Mouse (Mus musculus): ENCODE results near the gene Spag5. TPM values are rescaled to one million over a fixed set of nuclear protein-coding genes. Genes with fewer than 3 reads are reported as not detected.

The Spag5 gene
- total RNA-seq, 2 experiments from 2014 or later = 14.6 to 16.1 TPM

DNA sequence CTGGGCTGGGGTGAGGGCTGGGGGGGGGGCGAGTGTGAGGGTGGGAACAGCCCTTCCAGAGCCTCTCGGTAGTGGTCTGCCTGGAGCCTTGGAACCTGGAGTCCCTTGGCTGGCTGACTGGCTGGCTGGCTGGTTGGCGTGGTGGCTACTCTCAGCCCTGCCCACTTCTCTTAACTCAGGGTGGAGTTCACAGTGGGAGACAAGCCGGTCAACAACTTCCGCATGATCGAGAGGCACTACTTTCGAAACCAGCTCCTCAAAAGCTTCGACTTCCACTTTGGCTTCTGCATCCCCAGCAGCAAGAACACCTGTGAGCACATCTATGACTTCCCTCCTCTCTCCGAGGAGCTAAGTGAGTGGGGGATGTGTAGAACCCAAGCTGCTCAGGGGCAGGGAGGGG is 46.6 kb downstream of the Spag5 start:
- no peak for DNase-seq (ENCODE audit: low spot score in 2 of 2)

DNA sequence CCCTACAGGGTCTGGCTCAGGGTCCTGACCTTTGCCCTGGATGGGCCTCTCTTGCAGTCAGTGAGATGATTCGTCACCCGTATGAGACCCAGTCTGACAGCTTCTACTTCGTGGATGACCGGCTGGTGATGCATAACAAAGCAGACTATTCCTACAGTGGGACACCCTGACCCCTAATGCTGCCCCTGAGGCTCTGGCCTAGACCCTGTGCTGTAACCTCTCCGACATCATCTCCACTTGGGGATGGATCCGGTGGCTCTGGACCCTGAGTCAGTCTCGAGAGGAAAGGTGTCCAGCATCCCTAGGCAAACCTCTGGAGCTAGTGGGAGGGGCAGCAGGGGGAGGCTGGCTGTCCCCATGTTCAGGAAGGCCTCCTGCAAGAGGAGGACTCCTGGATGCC is 47.1 kb downstream of the Spag5 start:
- DNase-seq (ENCODE audit: low spot score in 2 of 2) = no peak

DNA sequence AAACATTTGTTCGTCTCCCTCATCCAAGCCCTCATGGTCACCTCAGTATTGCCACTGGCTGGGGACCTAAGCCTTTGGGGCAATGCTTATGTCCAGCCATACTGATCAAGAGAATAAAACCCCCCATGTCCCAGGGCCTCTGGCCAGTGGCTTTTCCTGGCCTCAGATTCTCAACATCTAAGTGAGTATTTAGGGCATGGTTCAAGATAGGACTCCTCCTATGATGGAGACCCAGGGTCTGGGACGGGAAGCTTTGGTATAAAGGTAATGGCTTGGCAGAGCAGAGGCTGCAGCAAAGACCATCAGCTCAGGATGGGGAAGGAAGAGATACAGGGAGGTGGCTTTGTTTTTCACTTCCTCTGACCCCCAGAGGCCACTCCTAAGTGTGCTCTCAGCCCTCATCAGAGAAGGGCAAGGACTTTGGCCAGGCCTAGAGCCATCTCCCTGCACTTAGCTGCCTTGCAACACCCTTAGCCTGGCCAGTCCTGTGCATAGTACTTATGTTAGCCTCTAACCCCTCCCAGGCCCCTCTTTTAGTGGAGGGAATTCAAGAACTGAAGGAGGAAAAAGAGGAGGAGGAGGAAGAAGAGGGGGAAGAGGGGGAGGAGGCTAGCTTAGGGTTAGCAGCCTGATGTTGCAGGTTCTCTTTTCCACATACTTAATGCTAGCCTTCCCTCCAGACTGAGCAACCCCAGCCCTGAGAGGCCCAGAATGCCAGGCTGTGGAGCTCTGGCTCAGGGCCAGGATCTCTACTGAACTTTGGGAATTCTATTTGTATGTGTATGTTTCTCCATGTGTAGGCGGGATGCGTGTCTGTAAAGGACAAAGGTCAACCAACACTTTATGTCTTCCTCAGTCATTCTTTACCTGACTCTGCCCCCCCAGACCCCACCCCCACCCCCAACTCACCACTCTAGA is 48.4 kb downstream of the Spag5 start:
- DNase-seq (ENCODE audit: low spot score in 2 of 2) = no peak

DNA sequence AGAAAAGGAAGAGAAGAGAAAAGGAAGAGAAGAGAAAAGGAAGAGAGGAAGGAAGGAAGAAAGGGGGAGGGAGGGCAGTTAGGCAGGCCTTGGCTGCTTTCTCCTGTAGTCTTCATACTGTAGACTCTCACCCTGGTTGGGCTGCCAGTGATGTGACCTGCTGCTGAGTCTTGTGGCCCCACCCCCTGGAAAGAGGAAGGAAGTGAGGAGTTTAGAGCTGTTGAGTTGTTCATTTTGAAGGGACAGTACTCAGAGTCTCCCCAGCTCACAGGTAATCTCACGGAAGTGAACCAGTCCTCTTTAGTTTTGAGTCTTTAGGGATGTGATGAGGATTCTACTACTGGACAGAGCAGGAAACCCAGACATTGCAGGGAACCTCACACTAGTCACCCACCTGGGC is 51.8 kb downstream of the Spag5 start:
- no peak for DNase-seq (ENCODE audit: low spot score in 2 of 2)

DNA sequence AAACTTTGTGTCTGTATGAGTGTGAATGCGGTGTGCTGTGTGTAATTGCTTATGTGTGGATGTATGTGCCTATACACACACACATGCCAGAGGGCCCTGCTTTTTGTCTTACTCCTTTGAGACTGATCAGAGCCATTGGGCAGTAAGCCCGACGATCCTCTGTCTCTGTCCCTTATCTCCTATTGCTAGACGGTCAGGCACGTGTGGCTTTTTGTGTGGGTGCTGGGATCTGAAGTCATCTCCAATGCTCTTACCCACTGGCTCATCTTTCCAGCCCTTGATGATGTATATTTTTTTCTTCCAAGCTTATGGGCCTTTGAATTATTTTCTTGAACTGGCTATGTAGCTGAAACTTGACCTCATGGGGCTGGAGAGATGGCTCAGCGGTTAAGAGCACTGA is 53.6 kb downstream of the Spag5 start:
- DNase-seq (ENCODE audit: low spot score in 2 of 2) = no peak

DNA sequence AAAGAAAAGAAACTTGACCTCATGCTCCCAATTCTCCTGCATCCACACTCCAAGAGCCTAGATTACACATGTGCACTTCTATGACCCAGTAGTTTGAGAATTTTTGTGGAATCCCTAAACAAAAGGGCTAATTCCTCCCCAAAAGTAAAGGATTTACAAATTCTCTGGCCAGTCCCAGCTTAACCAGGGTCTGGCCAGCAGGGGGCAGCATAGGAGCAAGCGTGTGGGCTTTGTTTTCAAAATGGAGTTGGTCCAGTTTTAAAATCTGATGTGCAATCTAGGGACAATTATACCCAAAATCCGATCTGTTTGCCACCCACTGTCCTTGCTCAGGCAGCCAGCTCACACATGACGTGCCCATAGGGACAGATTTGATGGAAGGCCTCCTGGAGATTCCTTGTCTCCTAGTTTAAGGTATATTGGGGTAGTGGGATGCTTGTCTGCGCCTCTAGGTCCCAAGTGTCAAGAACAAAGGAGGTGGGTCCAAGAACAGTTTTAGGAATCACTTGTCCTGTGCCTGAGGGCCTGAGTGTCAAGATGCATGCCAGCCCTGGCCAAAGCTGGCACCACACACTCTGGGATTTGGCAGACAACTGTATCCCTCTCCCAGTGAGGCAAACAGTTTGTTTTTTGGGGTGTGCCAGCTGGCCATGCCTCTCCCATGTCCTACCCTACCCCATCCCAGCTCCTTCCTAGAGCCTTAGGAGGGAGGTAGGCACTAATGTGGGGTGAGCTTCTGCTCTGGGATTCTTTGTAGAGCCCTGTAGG is 54.3 kb downstream of the Spag5 start:
- DNase-seq (ENCODE audit: low spot score in 2 of 2) = peak in 1 of 2 experiments; percentile 67

DNA sequence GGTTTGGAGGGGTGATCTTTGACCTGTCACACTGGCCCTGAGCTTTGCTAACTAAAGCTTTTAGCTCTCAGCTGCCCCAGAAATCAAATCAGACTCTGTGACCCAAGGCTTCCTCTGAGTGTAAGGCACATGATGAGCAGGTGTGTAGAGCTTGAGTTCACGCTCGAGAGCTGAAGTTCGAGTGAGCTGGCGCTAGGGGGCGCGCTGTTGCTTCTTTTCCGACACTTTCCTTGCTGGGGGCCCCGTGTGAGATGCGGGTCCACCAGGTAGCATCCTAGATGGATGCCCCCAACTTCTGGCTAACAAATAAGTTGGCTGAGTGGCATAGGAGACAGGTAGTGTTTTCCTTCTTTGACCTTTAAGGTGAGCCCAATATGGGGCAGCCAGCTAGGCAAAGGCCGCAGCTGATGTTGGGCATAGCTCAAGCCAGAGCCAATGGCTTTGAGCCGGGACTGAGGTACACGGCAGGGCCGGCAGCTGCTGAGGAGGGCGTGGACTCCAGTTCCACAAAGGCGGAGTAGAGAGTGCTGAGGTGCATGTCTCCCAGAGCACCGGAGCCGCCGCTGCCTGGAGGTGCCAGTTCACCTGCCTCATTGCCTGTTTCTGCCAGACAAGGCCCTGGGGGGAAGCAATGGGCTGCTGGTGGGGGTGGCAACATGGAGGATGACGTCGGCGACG is 57.1 kb downstream of the Spag5 start:
- DNase-seq (ENCODE audit: low spot score in 2 of 2) = no peak

DNA sequence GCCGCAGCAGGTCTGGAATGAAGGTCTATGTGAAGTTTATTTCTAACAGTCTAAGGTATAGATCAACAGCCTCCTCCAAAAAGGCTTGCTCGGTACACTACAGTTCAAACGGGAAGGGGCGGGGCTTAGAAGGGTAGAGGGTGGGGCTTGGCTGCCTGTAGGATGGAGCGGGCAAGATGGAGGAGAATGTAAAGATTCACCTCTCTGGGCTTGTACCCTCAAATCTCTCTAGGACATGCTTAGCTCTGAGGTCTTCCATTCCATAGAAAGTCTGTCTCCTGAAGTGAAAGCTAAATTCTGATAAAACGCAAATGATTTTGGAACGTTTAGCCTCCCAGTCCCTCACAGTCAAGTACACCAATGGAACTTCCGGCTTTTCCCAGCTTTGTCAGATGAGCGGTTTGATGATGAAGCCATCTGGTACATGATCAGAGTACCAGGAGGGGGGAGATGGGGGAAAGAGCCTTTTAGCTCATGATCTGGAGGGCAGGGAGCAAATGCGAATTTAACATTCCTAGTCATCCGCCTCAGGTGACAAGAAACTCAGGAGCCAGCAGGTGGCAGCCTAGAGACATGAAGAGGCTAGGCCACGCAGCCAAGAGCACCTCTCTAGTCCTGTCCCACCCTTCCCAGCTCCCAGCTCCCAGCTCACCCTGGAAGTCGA is 58.9 kb downstream of the Spag5 start:
- peak in 1 of 2 experiments; percentile 75 for DNase-seq (ENCODE audit: low spot score in 2 of 2)

DNA sequence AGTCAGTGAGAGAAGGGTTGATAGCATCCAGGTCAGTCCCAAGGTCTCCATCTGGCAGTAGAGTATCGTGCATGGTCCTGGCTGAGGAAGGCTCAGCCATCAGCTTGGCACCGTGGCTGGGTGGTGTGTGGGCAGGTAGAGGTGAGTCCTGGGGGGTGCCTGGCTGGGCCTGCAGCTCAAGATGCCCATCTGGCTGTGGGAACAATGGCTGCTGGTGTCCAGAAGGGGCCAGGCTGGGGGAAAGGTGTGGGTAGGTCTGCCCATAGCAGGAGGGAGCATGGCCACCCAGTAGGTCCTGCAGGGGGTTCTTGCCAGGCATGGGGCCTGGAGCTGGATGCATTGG is 59.4 kb downstream of the Spag5 start:
- DNase-seq (ENCODE audit: low spot score in 2 of 2) = no peak

DNA sequence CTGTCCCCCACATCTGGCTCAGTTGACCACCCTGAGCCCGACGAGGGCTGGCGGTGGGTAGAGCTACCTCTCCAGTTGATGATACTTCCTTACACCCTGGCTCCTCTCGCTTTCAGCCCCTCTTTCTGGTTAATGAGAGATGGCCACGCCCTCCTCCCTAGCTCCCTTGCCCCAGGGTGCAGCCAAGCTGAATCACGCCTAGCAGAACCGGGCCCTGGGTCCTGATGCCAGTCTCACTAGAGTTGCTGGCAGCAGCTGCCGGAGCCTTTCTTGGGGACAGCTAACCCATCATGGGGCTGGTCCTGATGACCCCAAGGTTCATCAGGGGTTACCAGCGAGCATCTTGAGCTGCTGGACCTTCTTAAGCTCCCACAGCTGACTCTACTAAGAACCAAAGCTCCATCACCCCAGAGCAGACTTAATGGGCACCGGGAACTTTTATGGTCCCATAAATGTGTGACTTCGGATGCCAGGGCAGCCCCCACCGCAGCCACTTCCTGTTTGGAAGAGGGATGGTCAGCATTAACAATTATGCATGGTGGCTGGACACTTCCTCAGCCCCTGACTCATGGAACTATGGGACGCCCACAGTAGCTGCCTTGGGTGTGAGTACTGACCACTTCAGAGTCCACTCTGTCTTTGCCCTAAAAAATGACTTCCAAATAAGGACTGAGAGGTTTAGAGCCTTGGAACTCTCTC is 62.1 kb downstream of the Spag5 start:
- DNase-seq (ENCODE audit: low spot score in 2 of 2) = no peak

DNA sequence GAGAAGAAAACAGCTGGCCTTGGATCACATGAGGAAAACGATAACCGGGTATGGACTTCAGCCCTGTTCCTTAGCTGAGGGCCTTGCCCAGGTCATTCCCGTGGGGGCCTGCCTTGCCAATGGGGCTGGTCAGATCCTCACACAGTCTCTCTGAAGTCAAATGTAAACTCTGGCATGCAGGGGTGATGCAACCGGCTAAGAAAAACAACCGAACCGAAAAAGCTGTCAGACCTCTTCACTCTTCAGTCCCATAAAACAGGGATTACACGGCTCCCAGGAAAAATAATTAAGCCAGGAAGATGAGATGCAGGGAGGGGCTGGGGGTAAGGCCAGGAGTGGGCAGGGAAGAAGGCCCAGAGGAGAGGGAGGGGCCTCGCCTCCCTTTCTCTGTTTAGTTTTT is 62.8 kb downstream of the Spag5 start:
- DNase-seq (ENCODE audit: low spot score in 2 of 2) = no peak

DNA sequence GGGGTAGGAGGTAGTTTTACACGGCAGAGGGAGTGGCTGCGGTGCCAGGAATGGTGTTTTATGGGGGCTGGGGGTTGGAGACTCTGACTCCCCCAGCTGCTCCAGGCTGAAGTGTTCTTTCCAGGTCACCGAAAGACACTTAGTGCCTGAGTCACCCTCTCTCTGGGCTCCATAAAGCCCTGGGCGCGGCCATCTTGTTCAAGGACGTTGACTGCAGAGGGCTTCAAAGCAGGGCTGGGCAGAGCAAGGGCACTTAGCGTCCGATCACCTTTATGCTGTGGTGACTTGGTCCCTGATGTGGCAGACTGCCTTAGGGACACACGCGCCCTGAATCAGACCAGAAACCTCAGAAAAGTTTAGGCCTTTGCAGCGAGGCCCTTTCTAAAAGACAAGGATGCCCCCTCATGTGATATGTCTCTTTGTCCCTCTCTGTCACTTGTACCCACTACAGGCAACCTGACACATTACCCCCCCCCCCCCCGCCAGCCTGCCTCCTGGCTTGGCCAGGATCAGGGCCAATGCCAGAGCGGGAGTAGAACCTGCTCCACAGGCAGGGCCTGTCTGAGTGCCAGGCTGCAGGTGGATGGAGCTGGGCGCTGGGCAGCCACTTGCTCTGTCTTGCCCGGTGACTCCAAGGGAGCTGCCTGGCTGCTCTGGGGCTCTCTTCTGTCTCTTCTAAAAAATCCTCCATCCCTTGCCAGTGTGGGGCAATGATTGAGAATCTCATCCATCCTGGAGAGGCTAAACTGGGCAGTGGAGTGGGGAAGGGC is 66.3 kb downstream of the Spag5 start:
- DNase-seq (ENCODE audit: low spot score in 2 of 2) = no peak

DNA sequence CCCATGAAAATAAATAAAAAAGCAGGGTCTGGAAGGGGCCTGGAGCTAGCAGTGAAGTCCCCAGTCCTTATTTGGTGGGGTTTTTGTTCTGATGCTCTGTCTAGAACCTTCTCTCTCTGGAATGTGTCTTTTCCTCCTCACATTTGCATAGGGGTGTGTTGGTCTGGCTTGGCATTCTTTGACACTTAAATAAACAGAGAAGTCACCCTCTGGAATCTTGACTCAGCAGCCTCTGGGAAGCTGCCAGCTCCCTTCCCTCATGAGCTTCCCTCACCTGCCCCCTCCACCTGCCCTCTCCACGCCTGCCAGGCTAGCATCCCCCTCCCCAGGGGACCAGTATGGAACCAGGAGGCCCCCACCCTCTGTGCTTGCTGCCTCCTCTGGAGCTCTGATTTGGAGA is 69.1 kb downstream of the Spag5 start:
- DNase-seq (ENCODE audit: low spot score in 2 of 2) = no peak

DNA sequence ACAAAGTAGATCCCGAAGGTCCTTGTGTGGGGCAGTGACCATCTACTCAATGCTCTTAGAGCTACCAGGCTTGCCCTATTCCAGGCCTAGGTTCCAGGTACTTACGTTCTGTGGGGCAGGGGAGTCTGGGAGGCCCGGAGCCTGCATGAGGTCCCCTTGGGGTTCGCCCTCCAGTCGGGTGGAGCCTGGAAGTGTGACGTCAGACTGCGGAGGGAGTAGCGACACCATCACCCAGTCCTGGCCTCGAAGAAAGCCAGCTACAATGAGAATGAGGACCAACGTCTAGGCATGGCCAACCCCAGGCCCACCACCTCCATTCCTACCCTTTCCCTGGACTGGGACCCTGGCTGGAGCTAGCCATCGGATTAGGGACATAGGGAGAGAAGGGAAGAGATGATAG is 70.4 kb downstream of the Spag5 start:
- no peak for DNase-seq (ENCODE audit: low spot score in 2 of 2)

Other genes starting within 250 kb of the Spag5 start
- gene Eral1, start 221.1 kb upstream of the Spag5 start, total RNA-seq (2021) = 10 to 100 TPM; 20.9 to 21.4 TPM
- gene Fam222b, start 206.9 kb upstream of the Spag5 start, total RNA-seq (2021) = 10 to 100 TPM; 10.4 to 11.6 TPM
- gene Traf4, start 135.9 kb upstream of the Spag5 start, total RNA-seq (2021) = 10 to 100 TPM; 36.5 to 41.4 TPM
- gene Nek8, start 124.9 kb upstream of the Spag5 start, total RNA-seq (2021) = 1 to 10 TPM; 6.6 to 7.5 TPM
- 10 to 100 TPM; 12.6 to 16.0 TPM for gene Tlcd1, start 124.8 kb upstream of the Spag5 start, total RNA-seq (2021)
- gene Rpl23a, start 117.9 kb upstream of the Spag5 start, total RNA-seq (2021) = 1,000 to 10,000 TPM; 1,488 to 1,617 TPM
- 10 to 100 TPM; 43.9 to 45.7 TPM for gene Rab34, start 113.1 kb upstream of the Spag5 start, total RNA-seq (2021)
- 1 to 10 TPM; 1.9 to 2.4 TPM for gene Proca1, start 108.1 kb upstream of the Spag5 start, total RNA-seq (2021)
- gene Sdf2, start 55.8 kb upstream of the Spag5 start, total RNA-seq (2021) = 10 to 100 TPM; 59.4 to 64.3 TPM
- 10 to 100 TPM; 45.1 to 49.0 TPM for gene Supt6, start 55.5 kb upstream of the Spag5 start, total RNA-seq (2021)
- gene 2610507B11Rik, start 39.8 kb upstream of the Spag5 start, total RNA-seq (2021) = 100 to 1,000 TPM; 104 to 108 TPM
- 1 to 10 TPM in 1 of 2 experiments, under 1 TPM in 1; 0.47 to 1.3 TPM for gene BC030499, start 10.7 kb upstream of the Spag5 start, total RNA-seq (2021)
- 1 to 10 TPM; 1.4 to 2.2 TPM for gene Aldoc, start 21.4 kb downstream of the Spag5 start, total RNA-seq (2021)
- gene Pigs, start 26.9 kb downstream of the Spag5 start, total RNA-seq (2021) = 10 to 100 TPM; 30.5 to 33.2 TPM
- gene Unc119, start 42.0 kb downstream of the Spag5 start, total RNA-seq (2021) = 10 to 100 TPM; 20.4 to 26.7 TPM
- not detected for gene Foxn1, start 85.0 kb downstream of the Spag5 start, total RNA-seq (2021)
- not detected for gene Slc13a2, start 120.7 kb downstream of the Spag5 start, total RNA-seq (2021)
- gene Slc46a1, start 164.2 kb downstream of the Spag5 start, total RNA-seq (2021) = 1 to 10 TPM; 2.7 to 4.9 TPM
- gene Sarm1, start 196.2 kb downstream of the Spag5 start, total RNA-seq (2021) = 1 to 10 TPM in 1 of 2 experiments, under 1 TPM in 1; 0.93 to 1.2 TPM
- 10 to 100 TPM; 23.8 to 27.4 TPM for gene Vtn, start 197.6 kb downstream of the Spag5 start, total RNA-seq (2021)
- not detected for gene Sebox, start 201.9 kb downstream of the Spag5 start, total RNA-seq (2021)
- 10 to 100 TPM; 12.6 to 14.7 TPM for gene Tmem199, start 210.6 kb downstream of the Spag5 start, total RNA-seq (2021)
- gene Poldip2, start 210.7 kb downstream of the Spag5 start, total RNA-seq (2021) = 100 to 1,000 TPM in 1 of 2 experiments, 10 to 100 TPM in 1; 96.8 to 114 TPM
- 10 to 100 TPM; 51.7 to 52.8 TPM for gene Tnfaip1, start 234.8 kb downstream of the Spag5 start, total RNA-seq (2021)
- 10 to 100 TPM; 47.1 to 50.2 TPM for gene Ift20, start 234.8 kb downstream of the Spag5 start, total RNA-seq (2021)
- 10 to 100 TPM; 21.8 to 22.4 TPM for gene Tmem97, start 249.2 kb downstream of the Spag5 start, total RNA-seq (2021)